Mouse (Mus musculus) lung, adult 2 months (tissue): ENCODE measurements around the gene Lgals8. TPM values are rescaled to one million over a fixed set of nuclear protein-coding genes. Genes with fewer than 3 reads are reported as not detected.

Experiments used
- DNase-seq: peaks from one replicate; pipeline ENCODE4 v3.0.0; 2022
- H3K4me1 ChIP-seq: fragments of 200-500 bp; 2 replicates; pipeline ENCODE4 v1.6.1; 2011; ENCODE audit warnings: low read length; ENCODE audit not compliant: control insufficient read depth, insufficient read depth
- H3K4me3 ChIP-seq: fragments of 200-500 bp; replicated peaks from 2 replicates; pipeline ENCODE3; 2011; ENCODE audit warnings: low read depth, mild to moderate bottlenecking, control low read depth, low read length; ENCODE audit errors: extremely low read depth
- CTCF ChIP-seq: fragments of 200-500 bp; IDR thresholded peaks from 2 replicates; pipeline ENCODE4 v1.5.1; 2011; ENCODE audit warnings: mild to moderate bottlenecking, low read length, control low read depth; ENCODE audit not compliant: insufficient read depth
- POLR2A ChIP-seq: fragments of 200-500 bp; IDR thresholded peaks from 2 replicates; pipeline ENCODE4 v1.6.1; 2011; ENCODE audit warnings: low read depth, mild to moderate bottlenecking, control low read depth, low read length, borderline replicate concordance; ENCODE audit errors: extremely low read depth
- WGBS: fragments of 180-500 bp; shearing (Covaris S2); methylation state at CpG from one replicate; pipeline ENCODE4 v1.1.7; 2018; 5-methylcytosine and 5-hydroxymethylcytosine counted together
- polyA plus RNA-seq: library from polyadenylated mRNA; depleted of rRNA; stranded (reverse); fragments of >200 nt; gene quantifications from 2 replicates; pipeline ENCODE4 v1.2.3, GENCODE M21; 2012; rRNA removed

Lgals8 gene
- polyA plus RNA-seq, 1 experiment = 36.3 TPM

DNA sequence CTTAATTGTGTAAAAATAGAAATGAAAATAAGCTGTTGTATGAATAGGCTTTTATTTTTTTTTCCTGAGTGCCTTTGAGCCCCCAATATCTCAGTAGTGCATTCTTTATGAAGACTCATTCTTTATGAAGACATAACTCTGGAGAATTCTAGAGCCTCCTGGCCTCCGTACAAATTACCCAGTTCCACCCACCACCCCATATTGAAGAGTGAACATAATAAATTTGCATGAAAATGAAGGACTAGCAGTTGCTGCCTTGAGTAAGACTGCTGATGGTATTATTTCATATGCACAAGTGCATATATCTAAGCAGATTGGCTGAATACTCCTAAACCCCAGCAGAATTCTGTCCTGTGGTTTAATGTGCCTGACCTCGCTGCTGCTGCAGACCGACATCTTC is 25.2 kb downstream of the Lgals8 start:
- TF ChIP-seq POLR2A (no peak), CTCF (no peak)
- Histone ChIP-seq H3K4me3 (no peak overlapping the region), H3K4me1 (peaks cover 2% of the 10 kb centered on the region; the same call in 1 of the 2 replicates)
- 94% methylated on average over 3 of the region's 3 CpGs for WGBS
- DNase-seq = no peak

DNA sequence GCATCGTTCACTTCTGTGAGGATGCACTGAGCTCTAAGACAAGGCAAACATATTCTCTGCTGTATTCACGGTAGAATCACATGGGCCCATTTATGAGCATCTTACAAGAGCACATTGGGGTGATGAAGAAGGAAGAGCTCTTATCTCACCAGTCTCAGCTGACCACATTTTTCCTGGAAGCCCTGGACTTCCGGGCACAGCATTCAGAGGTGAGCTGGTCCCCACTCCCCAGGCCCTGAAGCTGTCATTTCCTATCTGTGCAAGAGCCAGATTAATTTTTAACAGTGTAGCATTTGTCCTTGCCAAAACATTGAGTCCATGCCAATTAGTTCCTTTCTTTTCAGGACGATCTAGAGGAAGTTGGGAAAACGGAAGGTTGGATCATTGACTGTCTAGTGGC is 30.9 kb downstream of the Lgals8 start:
- TF ChIP-seq POLR2A (no peak), CTCF (no peak)
- WGBS = 56% methylated on average over 5 of the region's 5 CpGs
- DNase-seq = no peak
- H3K4me1 ChIP-seq = no peaks in the 10 kb centered on the region
- no peak overlapping the region for H3K4me3 ChIP-seq

DNA sequence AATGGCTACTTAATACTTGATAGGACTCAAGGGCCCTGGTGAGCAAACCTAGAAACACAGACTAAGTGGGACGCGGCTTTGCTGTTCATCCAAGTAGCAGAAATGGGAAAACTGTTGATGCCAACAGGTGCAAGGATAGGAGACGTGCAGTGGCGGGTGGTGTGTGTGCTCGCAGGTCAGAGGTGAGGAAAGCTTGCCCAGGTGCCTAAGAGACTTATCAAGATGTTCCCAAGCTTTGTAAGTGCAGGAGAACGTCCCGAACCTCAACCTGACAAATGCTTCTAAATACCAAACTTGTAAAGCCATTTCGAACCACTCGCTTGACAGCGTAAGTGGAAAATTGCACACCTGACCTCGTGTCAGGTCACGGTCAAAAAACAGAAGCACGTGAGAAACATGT is 36.2 kb downstream of the Lgals8 start:
- 94% methylated on average over 13 of the region's 13 CpGs for WGBS
- TF ChIP-seq POLR2A = no peak
- TF ChIP-seq CTCF = no peak
- H3K4me1 ChIP-seq = no peaks in the 10 kb centered on the region
- DNase-seq = no peak
- no peak overlapping the region for H3K4me3 ChIP-seq

DNA sequence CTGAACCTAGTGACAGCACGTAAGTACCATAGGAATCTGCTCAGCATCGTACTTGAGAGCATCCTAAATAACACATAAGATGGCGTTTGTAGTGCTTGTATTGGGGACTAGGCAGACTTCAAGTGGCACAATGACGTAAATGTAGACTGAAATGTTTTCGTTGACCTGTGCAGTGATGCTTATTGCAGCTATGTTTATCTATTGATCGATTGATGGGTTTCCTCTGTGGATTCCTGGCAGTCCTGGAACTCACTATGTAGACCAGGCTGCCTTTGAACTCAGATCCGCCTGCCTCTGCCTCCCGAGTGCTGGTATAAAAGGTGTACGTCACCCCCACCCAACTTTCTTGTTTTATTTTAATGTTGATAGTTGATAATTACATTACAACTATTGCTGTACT is 44.1 kb downstream of the Lgals8 start:
- H3K4me3 ChIP-seq = no peak overlapping the region
- TF ChIP-seq POLR2A (no peak), CTCF (no peak)
- no peak for DNase-seq
- 85% methylated on average over 9 of the region's 9 CpGs for WGBS
- H3K4me1 ChIP-seq = no peaks in the 10 kb centered on the region

DNA sequence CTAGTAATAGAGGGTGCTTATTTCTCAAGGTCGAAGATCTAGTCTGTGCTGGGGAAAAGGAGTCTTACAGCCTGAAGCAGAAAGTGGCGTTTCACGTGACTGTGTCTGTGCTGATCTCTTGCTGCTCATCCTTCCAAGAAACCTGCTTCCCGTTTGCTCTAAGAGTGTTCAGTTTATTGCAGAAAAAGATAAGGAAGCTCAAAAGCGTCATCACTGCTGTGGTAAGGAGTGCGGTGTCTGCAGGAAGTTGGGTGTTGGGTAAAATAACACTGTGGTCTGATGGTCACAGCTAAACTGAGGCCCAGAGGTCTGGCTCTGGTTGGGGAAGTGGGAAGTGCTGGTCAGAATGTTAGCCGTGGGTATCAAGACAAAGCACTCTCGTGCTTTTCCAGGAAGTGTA is 52.7 kb downstream of the Lgals8 start:
- no peak for DNase-seq
- no peak overlapping the region for H3K4me3 ChIP-seq
- WGBS = 72% methylated on average over 8 of the region's 8 CpGs
- no peak for TF ChIP-seq POLR2A
- TF ChIP-seq CTCF = no peak
- no peaks in the 10 kb centered on the region for H3K4me1 ChIP-seq

DNA sequence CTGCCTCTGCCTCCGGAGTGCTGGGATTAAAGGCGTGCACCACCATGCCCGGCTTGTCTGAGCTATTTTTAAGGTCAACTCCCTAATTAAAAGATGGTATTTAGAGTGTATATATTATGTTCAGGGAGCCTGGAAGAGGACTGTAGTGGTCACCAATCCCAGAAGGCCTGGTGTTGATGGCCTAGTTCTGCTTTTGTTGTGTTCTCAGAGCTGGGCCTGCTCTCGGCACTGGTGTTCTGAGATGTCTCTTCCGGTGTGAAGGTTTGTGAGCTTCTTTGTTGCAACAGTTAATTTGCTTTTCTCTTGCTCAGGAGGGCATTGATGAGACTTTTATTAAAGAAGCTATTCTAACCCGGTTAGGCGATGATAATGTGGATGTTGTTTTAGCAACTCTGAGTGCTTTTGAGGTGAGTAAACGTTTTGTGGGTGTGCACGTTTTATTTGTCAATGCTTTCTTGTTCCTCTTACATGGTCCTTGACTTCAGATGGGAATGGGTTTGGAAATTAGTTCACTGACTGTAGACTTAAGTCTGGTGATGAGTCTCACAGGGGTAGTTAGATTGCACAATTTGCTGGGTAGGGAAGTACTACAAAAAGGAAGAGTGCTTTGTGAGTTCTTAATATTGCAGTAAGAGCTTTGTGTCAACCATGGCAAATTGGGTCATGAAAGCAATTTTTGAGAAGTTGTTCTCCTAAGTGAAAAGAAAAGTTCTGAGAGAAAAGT is 56.2 kb downstream of the Lgals8 start:
- H3K4me1 ChIP-seq = no peaks in the 10 kb centered on the region
- H3K4me3 ChIP-seq = no peak overlapping the region
- TF ChIP-seq POLR2A (no peak), CTCF (no peak)
- DNase-seq = no peak
- 81% methylated on average over 9 of the region's 9 CpGs for WGBS

DNA sequence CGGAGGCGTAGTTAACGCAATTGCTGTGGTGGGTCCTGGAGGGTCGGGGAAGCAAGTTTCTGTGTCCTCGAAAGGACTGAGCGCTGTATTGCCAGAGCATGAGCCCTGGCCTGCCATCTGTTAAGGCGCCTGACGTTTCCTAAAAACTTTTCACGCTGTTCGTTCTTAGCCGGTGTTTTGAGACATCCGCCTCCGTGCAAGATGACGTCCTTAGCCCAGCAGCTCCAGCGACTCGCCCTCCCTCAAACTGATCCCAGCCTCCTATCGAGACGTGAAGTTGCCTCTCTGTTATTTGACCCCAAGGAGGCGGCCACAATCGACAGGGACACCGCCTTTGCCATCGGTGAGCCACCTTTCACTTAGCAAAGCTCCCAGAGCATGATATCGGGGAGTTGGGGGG is 69.2 kb downstream of the Lgals8 start:
- no peak for TF ChIP-seq CTCF
- no peak for TF ChIP-seq POLR2A
- 1% methylated on average over 23 of the region's 23 CpGs for WGBS
- H3K4me3 ChIP-seq = peak overlapping the region; percentile 98
- DNase-seq = no peak
- H3K4me1 ChIP-seq = no peaks in the 10 kb centered on the region; the same call in 1 of the 2 replicates

DNA sequence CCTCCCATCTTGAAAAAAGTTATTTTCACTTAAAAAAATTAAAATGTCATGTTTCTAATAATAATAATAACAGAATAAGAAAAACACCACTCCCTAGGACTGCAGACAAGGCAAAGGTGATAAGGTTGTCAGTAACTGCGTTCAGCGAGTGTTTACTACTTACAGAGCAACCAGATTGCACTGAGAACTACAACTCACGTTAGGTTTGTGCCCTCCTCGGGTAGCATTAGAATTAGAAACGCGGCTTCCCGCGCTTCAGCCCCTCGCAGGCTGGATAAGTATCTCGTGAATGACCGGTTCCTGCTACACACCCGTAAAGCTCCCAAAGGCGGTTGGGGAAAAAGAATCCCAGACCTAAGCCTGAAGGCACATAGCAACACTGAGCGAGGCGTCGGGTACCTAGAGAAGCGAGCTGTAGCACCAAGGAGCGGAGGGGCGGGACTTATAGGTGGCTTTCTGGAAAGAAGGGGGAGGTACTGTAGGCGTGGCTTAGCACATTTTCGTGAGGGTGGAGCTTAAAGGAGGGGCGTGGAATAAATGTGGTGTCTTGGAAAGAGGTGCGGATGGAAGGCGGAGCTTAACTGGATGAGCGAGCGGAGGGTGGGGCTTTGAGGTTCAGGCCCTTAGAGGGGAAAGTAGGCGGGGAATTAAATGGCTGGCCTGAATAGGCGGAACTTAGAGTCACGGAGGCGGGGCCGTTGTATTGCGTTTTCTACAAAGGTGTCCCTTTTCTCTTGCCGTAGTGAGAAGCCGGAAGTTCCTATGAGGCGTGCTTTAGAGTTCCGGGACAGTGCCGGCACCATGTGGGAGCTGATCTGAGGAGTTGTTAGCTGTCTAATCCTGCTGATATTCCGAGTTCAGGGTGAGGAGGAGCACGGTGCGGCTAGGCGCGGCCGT is 69.9 kb downstream of the Lgals8 start, which contains the start of gene Heatr1:
TSS of gene Heatr1 (plus strand) at position 419 of the 897 bp plus-strand sequence.
- WGBS = under 1% methylated on average over 43 of the region's 43 CpGs
- DNase-seq = peak; percentile 93
- H3K4me1 ChIP-seq = no peaks in the 10 kb centered on the region; the same call in 1 of the 2 replicates
- peak within 1 kb of the TSS; percentile 98 for H3K4me3 ChIP-seq
- TF ChIP-seq POLR2A (peak; percentile 41; the same call in 1 of the 2 replicates), CTCF (no peak)

Other genes with a start within 250 kb of the Lgals8 start
- gene Mtr, start 206.8 kb downstream of the Lgals8 start, polyA plus RNA-seq = 5.7 and 7.5 TPM in 2 replicates
- 40.0 and 61.4 TPM in 2 replicates for gene Actn2, start 124.2 kb downstream of the Lgals8 start, polyA plus RNA-seq
- gene Heatr1, start 69.9 kb downstream of the Lgals8 start, polyA plus RNA-seq = 21.6 and 23.5 TPM in 2 replicates
- gene Edaradd, start 55.5 kb upstream of the Lgals8 start, polyA plus RNA-seq = 0.28 and 0.53 TPM in 2 replicates
- 4.1 and 5.3 TPM in 2 replicates for gene Ero1lb, start 100.9 kb upstream of the Lgals8 start, polyA plus RNA-seq